Mouse (Mus musculus) Patski (cell line): ENCODE measurements around the gene Ect2l. TPM values are rescaled to one million over a fixed set of nuclear protein-coding genes. Genes with fewer than 3 reads are reported as not detected.

Experiments
- ATAC-seq: fragments of 100-300 bp; one replicate; pipeline ENCODE4 v1.8.0; 2021
- CTCF ChIA-PET: fragments of 350-600 bp; sonication (Branson Sonifier 250); formaldehyde crosslinking; loops from one replicate; lab custom pipeline; 2022; ENCODE audit warnings: inconsistent platforms; lab: Charles Lee
- POLR2A ChIA-PET: fragments of 350-600 bp; sonication (Branson Sonifier 250); formaldehyde crosslinking; loops from one replicate; lab custom pipeline; 2022; ENCODE audit warnings: antibody characterized with exemption, inconsistent platforms; lab: Charles Lee
- DNase-seq: peaks from one replicate; pipeline ENCODE4 v3.0.0-alpha.2; 2011; ENCODE audit warnings: low read depth, low spot score
- H3K27me3 ChIP-seq: fragments of 371-371 bp; one replicate; pipeline ENCODE4 v1.5.1; 2021
- CTCF ChIP-seq: fragments of 100-300 bp; IDR thresholded peaks from one replicate; pipeline ENCODE4 v1.5.1; 2021
- in situ Hi-C: fragments of 300-500 bp; cut with MboI; formaldehyde crosslinking; loops from 3 replicates; pipeline ENCODE4 v1.11.1; 2018; ENCODE audit warnings: low pct_unique_long_range_greater_than_20kb, mixed read lengths
- polyA plus RNA-seq: library from polyadenylated mRNA; unstranded; gene quantifications from one replicate; pipeline ENCODE4 v1.2.3, GENCODE M21; 2021

The Ect2l gene
- polyA plus RNA-seq, result not detected

DNA sequence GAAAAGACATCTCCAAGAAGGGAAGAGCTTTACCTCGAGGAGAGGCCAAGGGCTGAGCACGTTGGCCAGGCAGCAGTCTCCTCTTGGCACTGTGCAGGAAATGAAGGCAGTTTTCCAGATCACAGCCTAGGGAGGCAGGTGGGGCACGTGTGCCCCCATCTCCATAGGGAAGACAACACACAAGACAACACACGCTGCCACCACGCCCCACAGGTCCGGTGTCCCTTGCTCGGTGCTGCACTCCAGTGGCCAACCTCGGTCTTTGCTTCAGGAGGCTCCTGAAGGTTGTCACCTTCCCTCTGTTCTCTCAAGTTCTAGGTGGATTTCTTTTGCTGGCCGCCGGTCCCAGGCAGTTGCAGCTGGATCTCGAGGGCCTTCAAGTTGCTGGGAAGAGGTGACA lies at the start of gene Ect2l:
Ect2l (minus strand) TSS at position 165 of the 400 bp plus-strand sequence.
- ATAC-seq (peak; percentile 74), DNase-seq (no peak)
- CTCF ChIA-PET, result interaction anchor here (0.9 kb wide), 1 partner anchor 10 kb away, joined by 5 read pairs; no protein-coding TSS in a partner anchor
- in situ Hi-C loops, result no loop called here
- peak; percentile 81 for TF ChIP-seq CTCF
- POLR2A ChIA-PET, result interaction anchor here (0.6 kb wide), 1 partner anchor 132 kb away, joined by 3 read pairs; no protein-coding TSS in a partner anchor
- H3K27me3 ChIP-seq, result no peaks in the 10 kb centered on the region

DNA sequence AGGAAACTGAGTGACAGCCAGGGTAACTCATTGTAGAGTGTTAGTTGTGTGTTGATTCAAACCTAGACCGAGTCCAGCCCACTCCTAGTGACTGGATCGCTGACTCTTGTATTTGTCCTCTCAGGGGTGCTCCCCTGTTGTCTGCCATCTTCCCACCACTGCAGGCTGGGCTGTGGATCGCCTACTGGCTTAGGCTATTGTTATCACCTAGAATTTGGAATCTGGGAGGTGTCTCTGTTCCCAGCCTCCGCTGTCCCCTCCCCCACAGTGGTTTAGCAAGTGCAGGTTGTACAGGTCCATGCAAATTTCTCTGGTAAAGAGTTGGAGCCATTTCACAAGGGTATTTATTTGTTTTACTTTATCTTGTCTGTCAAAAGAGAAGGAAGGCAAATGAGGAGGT lies 40.7 kb upstream of the Ect2l start:
- in situ Hi-C loops, result loop anchor here (10.0 kb wide), 1 partner anchor 53 kb away; no protein-coding TSS in a partner anchor

DNA sequence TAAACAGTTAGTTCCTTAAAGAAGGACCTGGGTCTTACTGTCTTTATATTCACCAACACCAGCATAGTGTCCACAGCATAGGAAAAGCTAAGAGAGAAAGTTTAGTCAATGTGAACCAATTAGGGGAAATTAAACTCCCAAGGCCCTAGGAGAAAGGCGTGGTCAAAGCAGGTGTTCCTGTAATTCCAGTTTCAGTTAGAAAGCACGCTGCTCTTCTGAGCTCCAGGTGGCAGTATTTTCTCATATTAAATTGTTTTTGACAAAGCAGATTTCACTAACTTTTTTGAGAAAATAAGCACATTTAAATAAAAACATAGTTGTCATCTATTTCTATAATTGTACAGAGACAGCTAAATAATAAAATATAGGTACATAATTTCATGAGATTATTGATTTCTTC lies 32.9 kb upstream of the Ect2l start:
- ChIA-PET CTCF (interaction anchor here (0.9 to 2.1 kb wide), 4 partner anchors 146 to 295 kb away, joined by 3 to 8 read pairs (median 3); no protein-coding TSS in a partner anchor), POLR2A (interaction anchor here (0.6 kb wide), 1 partner anchor 104 kb away, joined by 3 read pairs; no protein-coding TSS in a partner anchor)
- TF ChIP-seq CTCF, result peak; percentile 58
- in situ Hi-C loops, result no loop called here
- no peak for DNase-seq
- no peaks in the 10 kb centered on the region for H3K27me3 ChIP-seq
- no peak for ATAC-seq

More for the DNA sequence above, 40.7 kb upstream of the Ect2l start:
- ChIA-PET POLR2A (no interaction called here), CTCF (no interaction called here)
- no peak for DNase-seq
- H3K27me3 ChIP-seq, result no peaks in the 10 kb centered on the region
- ATAC-seq, result no peak
- no peak for TF ChIP-seq CTCF

GRCm38 (mm10) chr10:18237191-18237590 lies 26.5 kb upstream of the Ect2l start:
- CTCF ChIA-PET, result interaction anchor here (1.1 to 1.4 kb wide), 2 partner anchors 20 to 291 kb away, joined by 3 to 7 read pairs; no protein-coding TSS in a partner anchor
- ATAC-seq, result no peak
- DNase-seq, result no peak
- TF ChIP-seq CTCF, result no peak
- no peaks in the 10 kb centered on the region for H3K27me3 ChIP-seq
- POLR2A ChIA-PET, result no interaction called here
- in situ Hi-C loops, result loop anchor here (5.0 kb wide), 2 partner anchors 85 to 290 kb away; no protein-coding TSS in a partner anchor

DNA sequence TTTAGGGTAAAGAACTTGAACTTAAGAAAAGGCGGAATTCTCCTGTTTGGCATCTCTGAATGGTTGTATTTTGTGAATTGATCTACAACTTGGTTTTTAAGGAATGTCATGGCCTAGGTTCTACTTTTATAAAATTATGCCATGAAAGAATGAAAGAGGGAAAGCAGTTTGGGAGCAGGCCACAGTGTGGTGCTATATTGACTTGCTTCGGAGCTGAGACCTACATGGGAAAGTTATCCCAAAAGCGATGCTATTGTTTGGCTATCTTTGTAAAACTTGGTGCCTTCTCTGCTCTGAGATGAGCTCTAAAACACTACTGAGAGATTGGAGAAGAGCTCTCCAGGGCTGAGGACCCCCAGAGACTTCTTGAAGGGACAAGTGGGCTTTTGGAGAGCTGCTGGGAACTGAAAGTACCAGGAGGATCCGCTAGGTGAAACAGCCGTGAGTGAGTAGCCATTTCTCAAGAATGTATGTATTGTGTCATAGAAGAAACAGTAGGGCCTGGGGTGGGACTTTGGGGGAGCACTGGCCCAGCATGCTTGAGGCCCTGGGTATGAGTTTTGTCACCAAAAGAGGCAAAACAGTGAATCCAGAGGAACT lies 25.7 kb upstream of the Ect2l start:
- ChIA-PET POLR2A (no interaction called here), CTCF (no interaction called here)
- no peak for DNase-seq
- peak; percentile 35 for TF ChIP-seq CTCF
- H3K27me3 ChIP-seq, result no peaks in the 10 kb centered on the region
- ATAC-seq, result no peak
- in situ Hi-C loops, result loop anchor here (5.0 kb wide), 2 partner anchors 86 to 291 kb away; no protein-coding TSS in a partner anchor

GRCm38 (mm10) chr10:18235402-18235747 lies 24.7 kb upstream of the Ect2l start:
- POLR2A ChIA-PET, result no interaction called here
- in situ Hi-C loops, result loop anchor here (5.0 kb wide), 2 partner anchors 87 to 292 kb away; no protein-coding TSS in a partner anchor
- no peak for TF ChIP-seq CTCF
- CTCF ChIA-PET, result no interaction called here
- H3K27me3 ChIP-seq, result no peaks in the 10 kb centered on the region
- DNase-seq, result no peak
- ATAC-seq, result peak; percentile 22

GRCm38 (mm10) chr10:18234560-18235401 lies 24.1 kb upstream of the Ect2l start, which contains the start of gene Ccdc28a:
Ccdc28a (minus strand) TSS chr10:18234998.
- in situ Hi-C loops, result loop anchor here (5.0 kb wide), 2 partner anchors 88 to 293 kb away; no protein-coding TSS in a partner anchor
- ChIA-PET CTCF (no interaction called here), POLR2A (interaction anchor here (0.6 kb wide), 1 partner anchor 360 kb away, joined by 3 read pairs; no protein-coding TSS in a partner anchor)
- no peaks in the 10 kb centered on the region for H3K27me3 ChIP-seq
- peak; percentile 75 for DNase-seq
- peak; percentile 96 for ATAC-seq
- TF ChIP-seq CTCF, result no peak

DNA sequence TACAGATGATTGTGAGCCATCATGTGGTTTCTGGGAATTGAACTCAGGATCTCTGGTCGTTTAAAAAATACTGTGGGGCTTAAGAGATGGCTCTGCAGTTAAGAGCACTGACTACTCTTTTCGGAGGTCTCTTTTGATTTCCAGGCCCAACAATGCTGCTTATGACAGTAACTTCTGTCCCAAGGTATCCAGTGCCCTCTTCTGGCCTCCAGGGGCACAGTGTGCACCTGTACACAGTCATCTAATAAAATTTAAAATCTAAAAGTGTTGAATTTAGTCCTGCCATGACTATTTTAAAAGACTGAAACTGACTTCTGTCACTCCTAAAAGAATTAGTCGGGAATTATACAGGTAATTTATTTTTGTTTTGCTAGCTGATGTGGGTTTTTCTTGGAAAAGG lies 23.2 kb upstream of the Ect2l start:
- ChIA-PET CTCF (no interaction called here), POLR2A (interaction anchor here (0.6 kb wide), 1 partner anchor 359 kb away, joined by 3 read pairs; no protein-coding TSS in a partner anchor)
- DNase-seq (no peak), ATAC-seq (no peak)
- no peaks in the 10 kb centered on the region for H3K27me3 ChIP-seq
- peak; percentile 61 for TF ChIP-seq CTCF
- in situ Hi-C loops, result no loop called here

- POLR2A ChIA-PET, result no interaction called here
Measured at GRCm38 (mm10) chr10:18224386-18224785, 13.7 kb upstream of the Ect2l start.

GRCm38 (mm10) chr10:18219351-18219750 lies 8.7 kb upstream of the Ect2l start:
- no peak for ATAC-seq
- TF ChIP-seq CTCF, result no peak
- ChIA-PET CTCF (no interaction called here), POLR2A (no interaction called here)
- DNase-seq, result no peak
- H3K27me3 ChIP-seq, result no peaks in the 10 kb centered on the region
- in situ Hi-C loops, result no loop called here

More at GRCm38 (mm10) chr10:18224386-18224785, 13.7 kb upstream of the Ect2l start:
- CTCF ChIA-PET, result no interaction called here
- H3K27me3 ChIP-seq, result no peaks in the 10 kb centered on the region
- no peak for TF ChIP-seq CTCF
- ATAC-seq, result no peak
- DNase-seq, result no peak
- in situ Hi-C loops, result no loop called here
